Mouse (Mus musculus) spleen, postnatal 36 days (tissue): ENCODE results near the gene Gm10058.
"Not testable (repeated sequence)": the region's sequence is repeated elsewhere in the genome, so short reads cannot be mapped to it uniquely, and the experiment has no call there.

ENCODE experiments used
- DNase-seq, 2 experiments: peaks; one replicate each; pipeline ENCODE4 v3.0.0; 2022; ENCODE audit warnings: low spot score in 2 of 2, mixed read lengths in 1 of 2

Gene Gm10058

DNA sequence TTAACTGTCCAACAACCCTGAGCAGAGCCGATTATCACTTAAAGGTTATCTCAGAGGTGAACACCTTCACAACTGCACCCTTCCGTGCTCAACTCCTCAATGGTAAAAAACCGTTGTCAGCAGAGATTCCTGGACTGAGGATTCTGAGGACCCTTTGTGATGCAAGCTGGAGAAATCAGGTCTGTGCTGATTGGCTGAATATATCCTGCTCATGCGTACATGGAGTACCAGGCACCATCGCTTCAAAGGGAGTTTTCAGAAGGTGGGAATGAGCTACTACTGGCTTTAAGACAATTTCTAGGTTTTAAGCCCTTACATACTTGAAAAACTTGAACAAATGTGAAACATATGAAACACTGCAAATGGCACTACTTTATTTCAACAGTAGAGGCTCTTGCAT is at the start of gene Gm10058:
Gene Gm10058 (minus strand): TSS at position 101 of the 400 bp plus-strand sequence.
- not testable (repeated sequence) for DNase-seq
